Mouse (Mus musculus) olfactory bulb, adult 2 months (tissue): ENCODE measurements around the gene Cox19. TPM values are rescaled to one million over a fixed set of nuclear protein-coding genes. Genes with fewer than 3 reads are reported as not detected.

Source experiments
- H3K27ac ChIP-seq: fragments of 200-500 bp; 2 replicates; pipeline ENCODE4 v1.5.1; 2012; ENCODE audit warnings: low read depth, low read length; ENCODE audit not compliant: insufficient read depth
- H3K4me1 ChIP-seq: fragments of 200-500 bp; 2 replicates; pipeline ENCODE4 v1.6.1; 2012; ENCODE audit warnings: low read length; ENCODE audit not compliant: control insufficient read depth, insufficient read depth
- H3K4me3 ChIP-seq: fragments of 200-500 bp; 2 replicates; pipeline ENCODE4 v1.5.1; 2012; ENCODE audit warnings: mild to moderate bottlenecking, low read depth, low read length, moderate library complexity; ENCODE audit not compliant: insufficient read depth
- CTCF ChIP-seq: fragments of 200-500 bp; IDR thresholded peaks from 2 replicates; pipeline ENCODE4 v1.5.1; 2012; ENCODE audit warnings: low read depth, mild to moderate bottlenecking, low read length, moderate library complexity; ENCODE audit not compliant: insufficient read depth
- POLR2A ChIP-seq: fragments of 200-500 bp; IDR thresholded peaks from 2 replicates; pipeline ENCODE4 v1.6.1; 2012; ENCODE audit warnings: mild to moderate bottlenecking, low read depth, low read length, moderate library complexity; ENCODE audit not compliant: insufficient read depth
- whole genome bisulfite sequencing: fragments of 180-500 bp; shearing (Covaris S2); methylation state at CpG from one replicate; pipeline ENCODE4 v1.1.7; 2018; 5-methylcytosine and 5-hydroxymethylcytosine counted together
- polyA plus RNA-seq: library from polyadenylated mRNA; stranded (reverse); fragments of >200 nt; gene quantifications from 2 replicates; pipeline ENCODE4 v1.2.4, GENCODE M21; 2012; ENCODE audit warnings: low replicate concordance; ENCODE audit not compliant: missing spikeins, insufficient read depth, insufficient read length

Gene Cox19
- polyA plus RNA-seq, 1 experiment: not detected

- H3K27ac ChIP-seq: peak overlapping the region; percentile 22
- H3K4me1 ChIP-seq: peaks cover 50% of the 10 kb centered on the region
- TF ChIP-seq CTCF (no peak), POLR2A (no peak)
- WGBS: 73% methylated on average over 9 of the region's 9 CpGs
- H3K4me3 ChIP-seq: no peak overlapping the region
Observed at GRCm38 (mm10) chr5:139383234-139383633, 32.0 kb upstream of the Cox19 start.

- H3K4me3 ChIP-seq: no peak overlapping the region
- H3K4me1 ChIP-seq: peaks cover 50% of the 10 kb centered on the region
- WGBS: 33% methylated on average over 8 of the region's 8 CpGs
- TF ChIP-seq POLR2A: no peak
- TF ChIP-seq CTCF: no peak
- peak overlapping the region; percentile 22 for H3K27ac ChIP-seq
Observed at GRCm38 (mm10) chr5:139382760-139383159, 31.5 kb upstream of the Cox19 start.

GRCm38 (mm10) chr5:139381586-139382513, 30.6 kb upstream of the Cox19 start:
- H3K4me3 ChIP-seq: no peak overlapping the region
- H3K27ac ChIP-seq: peak overlapping the region; percentile 59
- 63% methylated on average over 18 of the region's 18 CpGs for WGBS
- peaks cover 51% of the 10 kb centered on the region for H3K4me1 ChIP-seq
- TF ChIP-seq CTCF: no peak
- no peak for TF ChIP-seq POLR2A

GRCm38 (mm10) chr5:139380385-139381248, 29.4 kb upstream of the Cox19 start:
- WGBS: 4% methylated on average over 73 of the region's 73 CpGs
- Histone ChIP-seq H3K27ac (peak overlapping the region; percentile 24; the same call in 1 of the 2 replicates), H3K4me3 (peak overlapping the region; percentile 68), H3K4me1 (peaks cover 51% of the 10 kb centered on the region)
- TF ChIP-seq POLR2A (no peak), CTCF (no peak)

- TF ChIP-seq CTCF: no peak
- TF ChIP-seq POLR2A: no peak
- WGBS: 34% methylated on average over 8 of the region's 8 CpGs
- peaks cover 51% of the 10 kb centered on the region for H3K4me1 ChIP-seq
- peak overlapping the region; percentile 24; the same call in 1 of the 2 replicates for H3K27ac ChIP-seq
- H3K4me3 ChIP-seq: peak overlapping the region; percentile 68
Observed at GRCm38 (mm10) chr5:139379771-139380384, 28.7 kb upstream of the Cox19 start.

- TF ChIP-seq POLR2A (no peak), CTCF (no peak)
- H3K27ac ChIP-seq: peak overlapping the region; percentile 59
- no peak overlapping the region for H3K4me3 ChIP-seq
- peaks cover 51% of the 10 kb centered on the region for H3K4me1 ChIP-seq
- 72% methylated on average over 21 of the region's 21 CpGs for WGBS
Observed at GRCm38 (mm10) chr5:139378986-139379629, 27.9 kb upstream of the Cox19 start.

- Histone ChIP-seq H3K4me1 (peaks cover 46% of the 10 kb centered on the region), H3K27ac (no peak overlapping the region), H3K4me3 (no peak overlapping the region)
- TF ChIP-seq POLR2A (no peak), CTCF (no peak)
- 92% methylated on average over 7 of the region's 7 CpGs for WGBS
Observed at GRCm38 (mm10) chr5:139378271-139378556, 27.0 kb upstream of the Cox19 start.

GRCm38 (mm10) chr5:139377468-139378270, 26.5 kb upstream of the Cox19 start, which contains the start of gene Gpr146:
Gpr146 (plus strand) TSS chr5:139377697.
- 50% methylated on average over 18 of the region's 18 CpGs for WGBS
- Histone ChIP-seq H3K4me1 (peaks cover 43% of the 10 kb centered on the region), H3K4me3 (no peak within 1 kb of the TSS), H3K27ac (no peak within 1 kb of the TSS)
- TF ChIP-seq POLR2A: no peak
- TF ChIP-seq CTCF: no peak
